Mouse (Mus musculus) MEL (cell line): ENCODE results near the gene Poc1a. TPM values are rescaled to one million over a fixed set of nuclear protein-coding genes. Genes with fewer than 3 reads are reported as not detected.

Experiments used
- DNase-seq: peaks from one replicate; pipeline ENCODE4 v3.0.0; 2011; ENCODE audit warnings: low read depth, low spot score
- H3K27ac ChIP-seq: 2 replicates; pipeline ENCODE4 v1.5.1; 2012; ENCODE audit warnings: low read depth, mild to moderate bottlenecking, control low read depth, low read length, moderate library complexity; ENCODE audit not compliant: control insufficient read depth
- H3K27me3 ChIP-seq, 2 experiments: fragments of 150-350 bp in 1 of 2; sonication (generic) in 1 of 2; 2 replicates each; pipeline ENCODE4 v1.6.1; 2012; ENCODE audit warnings: low read length in 2 of 2, mild to moderate bottlenecking in 2 of 2, improper control_type of control experiment in 1 of 2, moderate library complexity in 1 of 2; ENCODE audit not compliant: insufficient read depth in 2 of 2, control insufficient read depth in 1 of 2
- H3K36me3 ChIP-seq, 2 experiments: 2 replicates each; pipeline ENCODE4 v1.6.1; 2012 to 2014; ENCODE audit warnings: low read length in 2 of 2, improper control_type of control experiment in 1 of 2, inconsistent platforms in 1 of 2, mild to moderate bottlenecking in 1 of 2; ENCODE audit not compliant: insufficient read depth in 2 of 2, control insufficient read depth in 1 of 2
- H3K4me1 ChIP-seq, 2 experiments: fragments of 150-350 bp in 1 of 2; sonication (generic) in 1 of 2; 2 replicates each; pipeline ENCODE4 v1.6.1; 2012; ENCODE audit warnings: low read length in 2 of 2, improper control_type of control experiment in 1 of 2, mild to moderate bottlenecking in 1 of 2; ENCODE audit not compliant: insufficient read depth in 2 of 2, control insufficient read depth in 1 of 2
- H3K4me3 ChIP-seq, 2 experiments: fragments of 150-350 bp in 1 of 2; sonication (generic) in 1 of 2; 2 replicates each; pipeline ENCODE4 v1.5.1; 2012; ENCODE audit warnings: low read depth in 2 of 2, low read length in 2 of 2, mild to moderate bottlenecking in 2 of 2, moderate library complexity in 2 of 2, control low read depth in 1 of 2, improper control_type of control experiment in 1 of 2; ENCODE audit not compliant: control insufficient read depth in 1 of 2, insufficient read depth in 1 of 2
- H3K79me2 ChIP-seq: 2 replicates; pipeline ENCODE4 v1.6.1; 2012; ENCODE audit warnings: mild to moderate bottlenecking, low read length, moderate library complexity; ENCODE audit not compliant: control insufficient read depth, poor library complexity, insufficient read depth
- H3K9ac ChIP-seq: 2 replicates; pipeline ENCODE4 v1.6.1; 2012; ENCODE audit warnings: low read depth, mild to moderate bottlenecking, control low read depth, low read length, moderate library complexity; ENCODE audit not compliant: control insufficient read depth, poor library complexity, severe bottlenecking
- H3K9me3 ChIP-seq: fragments of 150-350 bp; sonication (generic); replicated peaks from 2 replicates; pipeline ENCODE4 v1.6.1; 2012; ENCODE audit warnings: mild to moderate bottlenecking, low read length, improper control_type of control experiment, moderate library complexity; ENCODE audit not compliant: insufficient read depth
- ELF1 ChIP-seq: IDR thresholded peaks from 2 replicates; pipeline ENCODE4 v1.6.1; 2014; ENCODE audit warnings: low read depth, mild to moderate bottlenecking, inconsistent platforms, low read length, improper control_type of control experiment, moderate library complexity
- ETS1 ChIP-seq: IDR thresholded peaks from 2 replicates; pipeline ENCODE4 v1.6.1; 2012; ENCODE audit warnings: low read depth, mild to moderate bottlenecking, inconsistent platforms, low read length, improper control_type of control experiment, moderate library complexity
- GABPA ChIP-seq: IDR thresholded peaks from 2 replicates; pipeline ENCODE4 v1.6.1; 2012; ENCODE audit warnings: low read depth, mild to moderate bottlenecking, inconsistent platforms, low read length, improper control_type of control experiment, moderate library complexity
- HCFC1 ChIP-seq: IDR thresholded peaks from 2 replicates; pipeline ENCODE4 v1.6.1; 2012; ENCODE audit warnings: low read depth, mild to moderate bottlenecking, inconsistent platforms, low read length, improper control_type of control experiment, moderate library complexity
- JUND ChIP-seq: IDR thresholded peaks from 2 replicates; pipeline ENCODE4 v1.6.1; 2011; ENCODE audit warnings: low read depth, mild to moderate bottlenecking, improper control_type of control experiment, low read length
- KAT2A ChIP-seq: conservative IDR thresholded peaks from 2 replicates; pipeline ENCODE4 v1.6.1; 2012; ENCODE audit warnings: low read depth, low read length, improper control_type of control experiment, inconsistent platforms
- MAFK ChIP-seq: IDR thresholded peaks from 2 replicates; pipeline ENCODE4 v1.6.1; 2011; ENCODE audit warnings: low read depth, mild to moderate bottlenecking, low read length, improper control_type of control experiment, borderline replicate concordance
- MAX ChIP-seq: IDR thresholded peaks from 2 replicates; pipeline ENCODE4 v1.6.1; 2011; ENCODE audit warnings: low read length, improper control_type of control experiment
- MEF2A ChIP-seq: IDR thresholded peaks from 2 replicates; pipeline ENCODE4 v1.6.1; 2014; ENCODE audit warnings: low read depth, mild to moderate bottlenecking, inconsistent platforms, low read length, improper control_type of control experiment; ENCODE audit not compliant: poor library complexity, insufficient replicate concordance, severe bottlenecking; ENCODE audit errors: extremely low read depth
- MXI1 ChIP-seq: IDR thresholded peaks from 2 replicates; pipeline ENCODE4 v1.6.1; 2011; ENCODE audit warnings: mild to moderate bottlenecking, low read depth, low read length, improper control_type of control experiment
- NELFE ChIP-seq: IDR thresholded peaks from 2 replicates; pipeline ENCODE4 v1.6.1; 2011; ENCODE audit warnings: low read depth, low read length, improper control_type of control experiment
- NRF1 ChIP-seq: IDR thresholded peaks from 2 replicates; pipeline ENCODE4 v1.6.1; 2014; ENCODE audit warnings: low read depth, mild to moderate bottlenecking, inconsistent platforms, low read length, improper control_type of control experiment, moderate library complexity; ENCODE audit not compliant: poor library complexity, insufficient read depth, severe bottlenecking
- POLR2AphosphoS2 ChIP-seq: IDR thresholded peaks from 2 replicates; pipeline ENCODE4 v1.6.1; 2011; ENCODE audit warnings: low read length, improper control_type of control experiment
- POLR2AphosphoS5 ChIP-seq: IDR thresholded peaks from 2 replicates; pipeline ENCODE4 v1.6.1; 2012; ENCODE audit warnings: low read depth, borderline replicate concordance, mild to moderate bottlenecking, inconsistent platforms, low read length, moderate library complexity, mixed read lengths
- RAD21 ChIP-seq: IDR thresholded peaks from 2 replicates; pipeline ENCODE4 v1.6.1; 2011; ENCODE audit warnings: mild to moderate bottlenecking, low read depth, low read length, improper control_type of control experiment
- TAL1 ChIP-seq: IDR thresholded peaks from 2 replicates; pipeline ENCODE4 v1.6.1; 2012; ENCODE audit warnings: mild to moderate bottlenecking, inconsistent platforms, low read length, moderate library complexity, mixed read lengths
- TBP ChIP-seq: IDR thresholded peaks from 2 replicates; pipeline ENCODE4 v1.8.0; 2011; ENCODE audit warnings: low read depth, low read length, improper control_type of control experiment
- TCF12 ChIP-seq: IDR thresholded peaks from 2 replicates; pipeline ENCODE4 v1.6.1; 2014; ENCODE audit warnings: low read depth, mild to moderate bottlenecking, inconsistent platforms, low read length, improper control_type of control experiment, moderate library complexity
- UBTF ChIP-seq: IDR thresholded peaks from 2 replicates; pipeline ENCODE4 v1.6.1; 2012; ENCODE audit warnings: low read depth, mild to moderate bottlenecking, inconsistent platforms, low read length, improper control_type of control experiment, moderate library complexity, borderline replicate concordance; ENCODE audit not compliant: insufficient read depth
- USF1 ChIP-seq: IDR thresholded peaks from 2 replicates; pipeline ENCODE4 v1.6.1; 2014; ENCODE audit warnings: low read depth, mild to moderate bottlenecking, inconsistent platforms, low read length, improper control_type of control experiment, moderate library complexity
- USF2 ChIP-seq, 2 experiments: IDR thresholded peaks; 2 replicates each; pipeline ENCODE4 v1.6.1; 2011 to 2012; ENCODE audit warnings: improper control_type of control experiment in 2 of 2, low read length in 2 of 2, borderline replicate concordance in 1 of 2, inconsistent platforms in 1 of 2, low read depth in 1 of 2, mild to moderate bottlenecking in 1 of 2; ENCODE audit not compliant: insufficient read depth in 1 of 2
- ZC3H11A ChIP-seq: IDR thresholded peaks from 2 replicates; pipeline ENCODE4 v1.6.1; 2012; ENCODE audit warnings: low read depth, mild to moderate bottlenecking, inconsistent platforms, low read length, improper control_type of control experiment
- ZKSCAN1 ChIP-seq: IDR thresholded peaks from 2 replicates; pipeline ENCODE4 v1.6.1; 2012; ENCODE audit warnings: low read depth, mild to moderate bottlenecking, inconsistent platforms, low read length, improper control_type of control experiment, moderate library complexity
- polyA plus RNA-seq, 2 experiments: library from polyadenylated mRNA; stranded (reverse) in 1 of 2; unstranded in 1 of 2; fragments of >175 nt in 1 of 2; fragments of >200 nt in 1 of 2; gene quantifications; 2 replicates each; pipeline versions ENCODE4 v1.2.1 to v1.2.4; 2012; ENCODE audit warnings: low replicate concordance in 2 of 2, low read depth in 1 of 2; ENCODE audit not compliant: insufficient read length in 2 of 2, insufficient read depth in 1 of 2, missing spikeins in 1 of 2
- total RNA-seq: library from RNA; depleted of rRNA; stranded (reverse); fragments of 300-350 nt; gene quantifications from 2 replicates; pipeline ENCODE4 v1.2.3, GENCODE M21; 2012

Gene Poc1a
- total and polyA plus RNA-seq, 3 experiments, result 33.8 to 41.3 TPM; not detected in 1

DNA sequence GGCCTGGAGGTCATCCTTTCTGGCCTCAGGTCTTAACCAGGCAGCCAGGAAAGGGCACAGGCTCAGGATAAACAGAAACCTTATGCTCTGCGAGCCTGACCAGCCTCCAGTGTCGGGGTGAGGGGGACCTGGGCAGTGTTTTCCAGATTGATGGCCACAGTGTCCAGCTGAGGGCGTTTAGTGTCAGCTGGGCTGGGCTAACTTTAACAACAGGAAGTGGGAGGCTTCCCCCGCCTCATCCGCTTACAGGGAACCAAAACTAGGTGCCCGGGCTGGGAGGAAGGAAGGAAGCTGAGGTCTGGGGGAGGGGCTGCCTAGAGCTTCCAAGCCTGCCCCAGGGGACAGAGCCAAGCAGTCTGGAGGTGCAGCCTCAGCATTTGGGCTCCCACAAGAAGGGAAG lies 90.9 kb downstream of the Poc1a start:
- Histone ChIP-seq H3K4me3 (no peak overlapping the region), H3K27ac (no peak overlapping the region), H3K9me3 (no peaks in the 10 kb centered on the region), H3K36me3 (peaks cover 0 to 4% of the 10 kb centered on the region in 2 experiments; a peak in 2 of 4 replicates), H3K4me1 (peaks cover 0 to 12% of the 10 kb centered on the region in 2 experiments; a peak in 2 of 4 replicates), H3K79me2 (peaks cover 15% of the 10 kb centered on the region), H3K27me3 (no peaks in the 10 kb centered on the region), H3K9ac (no peak overlapping the region)
- DNase-seq, result no peak
- TF ChIP-seq HCFC1, result no peak
- no peak for TF ChIP-seq USF2 (IDR thresholded peaks at IDR 0.05; ENCODE audit: borderline replicate concordance in 1 of 2, insufficient read depth in 1 of 2, low read depth in 1 of 2, low read length in 2 of 2)
- no peak for TF ChIP-seq JUND
- TF ChIP-seq POLR2AphosphoS5, result no peak
- no peak for TF ChIP-seq TBP
- TF ChIP-seq NRF1, result no peak
- no peak for TF ChIP-seq USF1
- no peak for TF ChIP-seq GABPA
- no peak for TF ChIP-seq NELFE
- TF ChIP-seq ETS1, result no peak

DNA sequence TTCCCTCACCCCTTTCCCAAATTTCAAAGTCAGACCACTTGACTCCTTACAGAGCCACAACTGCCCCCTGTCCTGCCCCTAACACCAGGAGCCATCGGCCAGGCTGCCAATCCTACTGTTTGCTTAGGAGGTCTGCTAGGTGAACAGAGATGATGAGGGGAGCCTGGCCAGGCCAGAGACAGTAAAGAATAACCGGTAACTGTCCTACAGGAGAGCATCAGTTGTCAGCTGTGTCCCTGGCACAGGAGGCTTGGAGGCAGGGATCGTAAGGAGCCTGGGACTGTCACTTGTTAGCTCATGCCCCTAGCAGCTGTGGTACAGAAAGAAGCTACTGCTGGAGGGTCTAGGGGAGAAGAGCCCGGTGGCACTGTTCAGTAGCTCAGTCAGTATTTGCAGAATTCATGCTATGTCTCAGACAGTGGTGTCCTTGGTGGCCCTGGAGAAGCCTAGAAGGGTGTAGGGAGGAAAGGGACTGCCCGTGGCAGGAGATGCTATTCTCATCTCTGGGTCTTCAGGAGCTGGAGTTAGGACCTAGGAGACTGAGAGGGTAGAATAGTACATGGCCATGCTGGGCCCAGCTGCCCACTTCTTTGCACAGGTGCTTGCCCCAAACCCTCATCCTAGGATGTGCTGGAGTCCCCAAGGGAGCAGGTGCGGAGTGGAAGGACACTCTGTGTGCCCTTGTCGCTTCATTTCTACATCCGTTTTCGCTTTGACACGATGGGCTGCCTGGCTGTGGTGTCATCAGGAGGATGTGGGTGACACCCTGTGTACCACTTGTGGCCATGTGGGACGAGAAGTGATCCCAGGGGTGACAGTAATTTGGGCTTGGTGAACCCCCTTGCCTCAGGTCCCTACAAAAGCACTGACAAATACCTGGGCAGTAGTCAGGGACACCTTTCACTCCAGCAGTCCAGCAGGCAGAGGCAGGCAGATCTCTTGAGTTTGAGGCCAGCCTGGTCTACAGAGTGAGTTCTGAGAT lies 91.9 kb downstream of the Poc1a start:
- Histone ChIP-seq H3K4me3 (no peak overlapping the region), H3K27me3 (no peaks in the 10 kb centered on the region), H3K27ac (no peak overlapping the region), H3K9me3 (no peaks in the 10 kb centered on the region), H3K36me3 (peaks cover 0 to 4% of the 10 kb centered on the region in 2 experiments; a peak in 2 of 4 replicates), H3K4me1 (peaks cover 0 to 12% of the 10 kb centered on the region in 2 experiments; a peak in 2 of 4 replicates), H3K79me2 (peaks cover 15% of the 10 kb centered on the region), H3K9ac (no peak overlapping the region)
- TF ChIP-seq ETS1 (no peak), KAT2A (no peak), ZKSCAN1 (no peak), TAL1 (no peak), GABPA (no peak), MXI1 (no peak), HCFC1 (no peak), MEF2A (no peak), ELF1 (no peak), JUND (no peak), POLR2AphosphoS2 (no peak), ZC3H11A (no peak), NELFE (no peak), TCF12 (no peak), MAFK (no peak), UBTF (no peak), RAD21 (no peak), MAX (no peak)
- DNase-seq, result no peak
